23 mouse cellular contexts compared by ENCODE assay signal in the genomic region with DNA sequence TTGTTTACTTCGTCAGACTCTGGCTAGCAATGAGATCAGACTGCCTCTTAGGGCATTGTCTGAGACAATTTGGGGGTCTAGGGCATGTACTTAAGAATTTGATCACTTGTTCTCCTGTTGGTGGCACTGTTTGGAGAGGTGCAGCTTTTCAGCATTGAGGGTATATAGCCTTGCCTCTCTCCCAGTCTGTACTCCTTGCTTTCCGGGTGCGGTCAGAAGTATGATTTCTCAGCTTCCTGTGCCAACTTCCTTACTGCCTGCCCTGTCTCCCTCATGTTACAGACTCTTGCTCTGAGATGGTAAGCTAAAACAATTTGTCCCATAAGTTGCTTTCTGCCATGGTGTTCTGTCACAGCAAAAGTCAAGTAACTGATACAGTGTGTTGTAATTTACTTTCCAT.
DNase-seq lines count a peak whose midpoint lies in the region; ATAC-seq and TF ChIP-seq lines count a peak whose summit lies in the region.
"Had no signal": no experiment of that assay in that cellular context is flagged by ENCODE, and none has a peak within 500 bp of the region (broad histone marks: within the 10 kb centered on the region; RNA-seq: fewer than 3 reads in every experiment).

No protein-coding gene starts in this region.

- no peak overlapping the region for H3K4me3 ChIP-seq in lung, postnatal 0 days (ENCODE audit: low read depth, low read length)
- no peak overlapping the region for H3K4me3 ChIP-seq in midbrain, embryonic 15.5 days
- H3K4me3 ChIP-seq: embryonic facial prominence, embryonic 12.5 days; gastrocnemius, adult 2 months; heart, embryonic 10.5 days; hindbrain, embryonic 13.5 days had no signal

- no peak overlapping the region for H3K9ac ChIP-seq in lung, postnatal 0 days (replicated peaks; ENCODE audit: low read depth)
- H3K9ac ChIP-seq in midbrain, embryonic 15.5 days, result no peak overlapping the region
- H3K9ac ChIP-seq: embryonic facial prominence, embryonic 12.5 days; hindbrain, embryonic 13.5 days had no signal

- H3K27me3 ChIP-seq in lung, postnatal 0 days (replicated peaks; ENCODE audit: insufficient read depth, low read length), result no peaks in the 10 kb centered on the region
- H3K27me3 ChIP-seq in midbrain, embryonic 15.5 days (replicated peaks), result no peaks in the 10 kb centered on the region
- H3K27me3 ChIP-seq: embryonic facial prominence, embryonic 12.5 days; hindbrain, embryonic 13.5 days had no signal

- 54% methylated on average over 3 of the region's 3 CpGs for WGBS in lung, postnatal 0 days
- 72% methylated on average over 3 of the region's 3 CpGs for WGBS in midbrain, embryonic 15.5 days

- no peaks in the 10 kb centered on the region for H3K9me3 ChIP-seq in lung, postnatal 0 days (ENCODE audit: low read length)
- no peaks in the 10 kb centered on the region for H3K9me3 ChIP-seq in midbrain, embryonic 15.5 days
- H3K9me3 ChIP-seq: embryonic facial prominence, embryonic 12.5 days; heart, embryonic 10.5 days had no signal

- H3K4me1 ChIP-seq in lung, postnatal 0 days (ENCODE audit: insufficient read depth, low read depth, low read length), result no peaks in the 10 kb centered on the region
- no peaks in the 10 kb centered on the region for H3K4me1 ChIP-seq in midbrain, embryonic 15.5 days
- H3K4me1 ChIP-seq: embryonic facial prominence, embryonic 12.5 days; heart, embryonic 10.5 days; hindbrain, embryonic 13.5 days had no signal

- intact Hi-C loops in left cerebral cortex, postnatal 25 days (cut with DNase I), result no loop called here

- TF ChIP-seq EP300 in lung, postnatal 0 days (IDR thresholded peaks at IDR 0.05), result no peak

- DNase-seq in lung, postnatal 0 days (ENCODE audit: low spot score), result no peak
- DNase-seq in lung, postnatal 4 days, result no peak
- peak; percentile 25 for DNase-seq in ES-CJ7 (ENCODE audit: low read depth, low spot score)
- no peak for DNase-seq in left cerebral cortex, postnatal 25 days (ENCODE audit: low spot score in 2 of 2)
- DNase-seq in spleen, postnatal 14 days (ENCODE audit: low spot score in 2 of 2), result no peak
- DNase-seq: adrenal gland, adult 2 months; adrenal gland, postnatal 25 days; B cell, adult 2 months; cerebellum, adult 2 months; cerebellum, postnatal 14 days; gastrocnemius, adult 2 months; gastrocnemius, postnatal 25 days; heart, adult 18-20 months; heart, postnatal 10 days; heart, postnatal 4 days had no signal

- no peak overlapping the region for H3K27ac ChIP-seq in lung, postnatal 0 days (ENCODE audit: low read length)
- no peak overlapping the region for H3K27ac ChIP-seq in midbrain, embryonic 15.5 days
- H3K27ac ChIP-seq: embryonic facial prominence, embryonic 12.5 days; gastrocnemius, adult 2 months; heart, embryonic 10.5 days; hindbrain, embryonic 13.5 days; hindbrain, postnatal 0 days had no signal

- 0 out of 2 replicates have a peak, but pooled peaks have one; percentile 4 for TF ChIP-seq CTCF in lung, postnatal 0 days (IDR thresholded peaks at IDR 0.05)

- no peak for ATAC-seq in lung, postnatal 0 days
- ATAC-seq in granulocyte monocyte progenitor cell, adult 5-6 weeks (replicated peaks; ENCODE audit: poor library complexity, severe bottlenecking), result peak; percentile 79
- ATAC-seq in midbrain, embryonic 15.5 days (replicated peaks), result no peak
- ATAC-seq: CD4-positive, CD25-positive, alpha-beta regulatory T cell, adult 4 months; forebrain, embryonic 16.5 days; hindbrain, postnatal 0 days had no signal

- H3K36me3 ChIP-seq in lung, postnatal 0 days (ENCODE audit: insufficient read depth, low read length), result no peaks in the 10 kb centered on the region
- H3K36me3 ChIP-seq in midbrain, embryonic 15.5 days (replicated peaks), result no peaks in the 10 kb centered on the region
- H3K36me3 ChIP-seq: embryonic facial prominence, embryonic 12.5 days; heart, embryonic 10.5 days; hindbrain, embryonic 13.5 days had no signal

- no peak overlapping the region for H3K4me2 ChIP-seq in lung, postnatal 0 days (replicated peaks; ENCODE audit: low read depth, low read length)
- H3K4me2 ChIP-seq in midbrain, embryonic 15.5 days, result no peak overlapping the region
- H3K4me2 ChIP-seq: embryonic facial prominence, embryonic 12.5 days; hindbrain, embryonic 13.5 days had no signal
